21 mouse cellular contexts compared by ENCODE assay signal in the genomic region with DNA sequence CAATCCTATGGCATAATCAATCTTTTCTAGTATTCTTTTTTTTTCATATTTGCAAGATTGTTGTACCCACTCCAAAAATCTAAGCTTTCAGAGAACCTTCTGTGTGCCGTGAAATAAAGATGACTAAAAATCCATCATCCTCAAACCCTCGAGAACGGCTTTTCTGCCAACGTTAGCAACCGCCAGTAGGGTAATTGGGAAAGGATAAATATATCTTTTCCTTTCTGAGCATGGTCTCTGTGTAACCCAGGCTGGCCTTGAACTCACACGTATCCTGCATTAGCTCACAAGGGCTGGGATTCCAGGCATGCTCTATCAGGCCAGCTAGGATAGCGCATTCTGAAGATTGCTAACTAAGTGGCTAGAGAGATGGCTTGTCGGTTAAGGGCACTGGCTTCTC.
DNase-seq lines count a peak whose midpoint lies in the region; ATAC-seq and TF ChIP-seq lines count a peak whose summit lies in the region.
"Had no signal": no experiment of that assay in that cellular context is flagged by ENCODE, and none has a peak within 500 bp of the region (broad histone marks: within the 10 kb centered on the region; RNA-seq: fewer than 3 reads in every experiment).

No protein-coding gene starts in this region.

- no peak for DNase-seq in frontal cortex, postnatal 10 days (ENCODE audit: low spot score in 2 of 2)
- peak in 1 of 2 experiments; percentile 37 for DNase-seq in layer of hippocampus, adult 2 months (ENCODE audit: low spot score in 2 of 2)
- DNase-seq in layer of hippocampus, adult 9-11 months = no peak
- peak; percentile 71 for DNase-seq in midbrain, embryonic 11.5 days (ENCODE audit: low spot score, missing footprints)
- no peak for DNase-seq in adrenal gland, adult 8-10 months
- DNase-seq: adrenal gland, adult 2 months; adrenal gland, postnatal 14 days; adrenal gland, postnatal 36 days; cerebellum, adult 11 months; cerebellum, adult 18-20 months; cerebellum, adult 8-10 months; cerebellum, adult 9-11 months; cerebellum, postnatal 14 days; cerebellum, postnatal 36 days had no signal

- no peaks in the 10 kb centered on the region for H3K4me1 ChIP-seq in midbrain, embryonic 11.5 days (ENCODE audit: control insufficient read depth, insufficient read depth, low read length)
- no peaks in the 10 kb centered on the region for H3K4me1 ChIP-seq in midbrain, embryonic 16.5 days (ENCODE audit: control insufficient read depth, insufficient read depth, low read length)
- peaks cover 12% of the 10 kb centered on the region for H3K4me1 ChIP-seq in cortical plate, adult 2 months (ENCODE audit: control insufficient read depth, insufficient read depth, low read length)
- H3K4me1 ChIP-seq: embryonic facial prominence, embryonic 10.5 days; embryonic facial prominence, embryonic 12.5 days; forebrain, embryonic 13.5 days; forebrain, embryonic 15.5 days had no signal

- peak; percentile 26 for TF ChIP-seq CTCF in layer of hippocampus, adult 2 months (conservative IDR thresholded peaks at IDR 0.05)
- no peak for TF ChIP-seq CTCF in cortical plate, adult 2 months (IDR thresholded peaks at IDR 0.05; ENCODE audit: extremely low read depth, insufficient read depth, low read length)

- no peak for TF ChIP-seq POLR2A in cortical plate, adult 2 months (IDR thresholded peaks at IDR 0.05; ENCODE audit: extremely low read depth, insufficient read depth, low read length)

- no peak overlapping the region for H3K4me3 ChIP-seq in layer of hippocampus, adult 2 months
- H3K4me3 ChIP-seq in midbrain, embryonic 11.5 days (ENCODE audit: low read depth, low read length) = no peak overlapping the region
- H3K4me3 ChIP-seq in midbrain, embryonic 16.5 days (ENCODE audit: low read depth, low read length) = no peak overlapping the region
- H3K4me3 ChIP-seq in cortical plate, adult 2 months (ENCODE audit: insufficient read depth, low read length) = no peak overlapping the region
- H3K4me3 ChIP-seq: embryonic facial prominence, embryonic 10.5 days; embryonic facial prominence, embryonic 12.5 days; forebrain, embryonic 13.5 days; forebrain, embryonic 15.5 days had no signal

- H3K36me3 ChIP-seq in midbrain, embryonic 11.5 days (ENCODE audit: control insufficient read depth, insufficient read depth, low read length) = no peaks in the 10 kb centered on the region
- no peaks in the 10 kb centered on the region for H3K36me3 ChIP-seq in midbrain, embryonic 16.5 days (ENCODE audit: control insufficient read depth, insufficient read depth, low read length)
- H3K36me3 ChIP-seq: embryonic facial prominence, embryonic 10.5 days; embryonic facial prominence, embryonic 12.5 days; forebrain, embryonic 15.5 days had no signal

- H3K27me3 ChIP-seq in midbrain, embryonic 11.5 days (ENCODE audit: control insufficient read depth, insufficient read depth, low read length) = no peaks in the 10 kb centered on the region
- H3K27me3 ChIP-seq in midbrain, embryonic 16.5 days (ENCODE audit: control insufficient read depth, insufficient read depth, low read depth, low read length) = no peaks in the 10 kb centered on the region
- H3K27me3 ChIP-seq: embryonic facial prominence, embryonic 12.5 days; forebrain, embryonic 13.5 days; forebrain, embryonic 15.5 days had no signal

- 95% methylated on average over 8 of the region's 8 CpGs for WGBS in midbrain, embryonic 11.5 days
- 94% methylated on average over 8 of the region's 8 CpGs for WGBS in midbrain, embryonic 16.5 days

- peak overlapping the region; percentile 72 for H3K27ac ChIP-seq in layer of hippocampus, adult 2 months
- H3K27ac ChIP-seq in midbrain, embryonic 11.5 days (ENCODE audit: low read depth, low read length) = no peak overlapping the region
- H3K27ac ChIP-seq in midbrain, embryonic 16.5 days (ENCODE audit: low read length) = no peak overlapping the region
- H3K27ac ChIP-seq in cortical plate, adult 2 months (ENCODE audit: insufficient read depth, low read length) = peak overlapping the region; percentile 60; the same call in 1 of the 2 replicates
- H3K27ac ChIP-seq: embryonic facial prominence, embryonic 10.5 days; embryonic facial prominence, embryonic 12.5 days; forebrain, embryonic 13.5 days; forebrain, embryonic 15.5 days had no signal

- no peak overlapping the region for H3K9ac ChIP-seq in midbrain, embryonic 11.5 days (ENCODE audit: low read length)
- no peak overlapping the region for H3K9ac ChIP-seq in midbrain, embryonic 16.5 days (ENCODE audit: low read depth, low read length)
- H3K9ac ChIP-seq: embryonic facial prominence, embryonic 12.5 days; forebrain, embryonic 13.5 days; forebrain, embryonic 15.5 days had no signal

- H3K4me2 ChIP-seq in midbrain, embryonic 11.5 days = no peak overlapping the region
- H3K4me2 ChIP-seq in midbrain, embryonic 16.5 days (ENCODE audit: low read length) = no peak overlapping the region
- H3K4me2 ChIP-seq: embryonic facial prominence, embryonic 12.5 days; forebrain, embryonic 13.5 days; forebrain, embryonic 15.5 days had no signal

- ATAC-seq in frontal cortex, adult (ENCODE audit: low TSS enrichment) = peak; percentile 53
- no peak for ATAC-seq in midbrain, embryonic 11.5 days (ENCODE audit: low FRiP score)
- no peak for ATAC-seq in midbrain, embryonic 16.5 days
- ATAC-seq: forebrain, embryonic 13.5 days; forebrain, embryonic 15.5 days had no signal

- H3K9me3 ChIP-seq in midbrain, embryonic 11.5 days (ENCODE audit: control insufficient read depth, low read length) = no peaks in the 10 kb centered on the region
- no peaks in the 10 kb centered on the region for H3K9me3 ChIP-seq in midbrain, embryonic 16.5 days (replicated peaks; ENCODE audit: control insufficient read depth, low read length, poor library complexity, severe bottlenecking)
- H3K9me3 ChIP-seq: embryonic facial prominence, embryonic 10.5 days; embryonic facial prominence, embryonic 12.5 days; forebrain, embryonic 13.5 days; forebrain, embryonic 15.5 days had no signal

Comparison
In these comparisons a context has a peak if more than half of its experiments do, and no peak if none do; other contexts are left out.
1. H3K27ac ChIP-seq: peak in layer of hippocampus, adult 2 months (single experiment) and cortical plate, adult 2 months (single experiment); none in midbrain, embryonic 11.5 days (single experiment) and midbrain, embryonic 16.5 days (single experiment).